Mouse (Mus musculus) mouse embryonic stem cell (cell line): ENCODE measurements around the gene Kri1.
"Not testable (repeated sequence)": the region's sequence is repeated elsewhere in the genome, so short reads cannot be mapped to it uniquely, and the experiment has no call there.

Experiments used
- in situ Hi-C, 2 experiments: fragments of 300-500 bp; cut with MboI; formaldehyde crosslinking; loops; 1 replicate in 1 of 2; 3 replicates in 1 of 2; pipeline ENCODE4 v1.14.3; 2019 to 2020; ENCODE audit warnings: low sequenced_read_pairs in 2 of 2, low pct_unique_long_range_greater_than_20kb in 1 of 2, mixed read lengths in 1 of 2; ENCODE audit not compliant: unreplicated experiment in 1 of 2

The Kri1 gene

GRCm38 (mm10) chr9:21233366-21233765 lies 54.4 kb downstream of the Kri1 start:
- in situ Hi-C loops = no loop called here

- in situ Hi-C loops = no loop called here
Measured at GRCm38 (mm10) chr9:21232867-21233266, 54.9 kb downstream of the Kri1 start.

- in situ Hi-C loops = no loop called here
Measured at GRCm38 (mm10) chr9:21231551-21231950, 56.2 kb downstream of the Kri1 start.

GRCm38 (mm10) chr9:21227342-21227741 lies 60.4 kb downstream of the Kri1 start:
- in situ Hi-C loops = no loop called here

GRCm38 (mm10) chr9:21225415-21225758 lies 62.4 kb downstream of the Kri1 start:
- in situ Hi-C loops = no loop called here

- in situ Hi-C loops = no loop called here
Measured at GRCm38 (mm10) chr9:21224576-21225414, 63.0 kb downstream of the Kri1 start.

- in situ Hi-C loops = no loop called here
Measured at GRCm38 (mm10) chr9:21223906-21224305, 63.9 kb downstream of the Kri1 start.

- in situ Hi-C loops = not testable (repeated sequence)
Measured at GRCm38 (mm10) chr9:21223490-21223889, 64.3 kb downstream of the Kri1 start.
